Mouse (Mus musculus): ENCODE results near the gene Slco2b1.

Slco2b1 gene

GRCm38 (mm10) chr7:99659379-99660029 lies 51.6 kb downstream of the Slco2b1 start:
- in situ Hi-C loops (cut with MboI, MseI) = loop anchor here (5.0 to 25.0 kb wide), 2 partner anchors 138 to 803 kb away; partner anchors contain the start of gene Ucp3

- in situ Hi-C loops (cut with MboI, MseI) = loop anchor here (25.0 kb wide), 1 partner anchor 808 kb away; the partner anchor contains the start of gene Ucp3
Measured at GRCm38 (mm10) chr7:99654244-99654643, 56.9 kb downstream of the Slco2b1 start.

GRCm38 (mm10) chr7:99649585-99649984 lies 61.6 kb downstream of the Slco2b1 start:
- in situ Hi-C loops (cut with MboI, MseI) = no loop called here

GRCm38 (mm10) chr7:99648623-99649022 lies 62.5 kb downstream of the Slco2b1 start:
- in situ Hi-C loops (cut with MboI, MseI) = no loop called here

GRCm38 (mm10) chr7:99644701-99645100 lies 66.4 kb downstream of the Slco2b1 start:
- in situ Hi-C loops (cut with MboI, MseI) = no loop called here

- in situ Hi-C loops (cut with MboI, MseI) = no loop called here
Measured at GRCm38 (mm10) chr7:99642078-99642477, 69.1 kb downstream of the Slco2b1 start.

- in situ Hi-C loops (cut with MboI, MseI) = no loop called here
Measured at GRCm38 (mm10) chr7:99641245-99641644, 69.9 kb downstream of the Slco2b1 start.

GRCm38 (mm10) chr7:99633966-99634665 lies 77.0 kb downstream of the Slco2b1 start:
- in situ Hi-C loops (cut with MboI, MseI) = no loop called here

GRCm38 (mm10) chr7:99632286-99632685 lies 78.9 kb downstream of the Slco2b1 start:
- in situ Hi-C loops (cut with MboI, MseI) = no loop called here

GRCm38 (mm10) chr7:99627366-99627765 lies 83.8 kb downstream of the Slco2b1 start:
- in situ Hi-C loops (cut with MboI, MseI) = no loop called here

GRCm38 (mm10) chr7:99626376-99627270 lies 84.5 kb downstream of the Slco2b1 start, which contains the start of gene Tpbgl:
Gene Tpbgl, minus strand, starts transcription at chr7:99627103.
- in situ Hi-C loops (cut with MboI, MseI) = no loop called here

- in situ Hi-C loops (cut with MboI, MseI) = no loop called here
Measured at GRCm38 (mm10) chr7:99625722-99626375, 85.3 kb downstream of the Slco2b1 start.

GRCm38 (mm10) chr7:99618860-99619259 lies 92.3 kb downstream of the Slco2b1 start:
- in situ Hi-C loops (cut with MboI, MseI) = loop anchor here (5.0 kb wide), 2 partner anchors 178 to 258 kb away; no protein-coding TSS in a partner anchor

GRCm38 (mm10) chr7:99618264-99618663 lies 92.9 kb downstream of the Slco2b1 start:
- in situ Hi-C loops (cut with MboI, MseI) = loop anchor here (5.0 kb wide), 2 partner anchors 179 to 259 kb away; no protein-coding TSS in a partner anchor
